Mouse (Mus musculus) MEL (cell line): ENCODE measurements around the gene Lrrc46. TPM values are rescaled to one million over a fixed set of nuclear protein-coding genes. Genes with fewer than 3 reads are reported as not detected.

Source experiments
- DNase-seq: peaks from one replicate; pipeline ENCODE4 v3.0.0; 2011; ENCODE audit warnings: low read depth, low spot score
- H3K27ac ChIP-seq: 2 replicates; pipeline ENCODE4 v1.5.1; 2012; ENCODE audit warnings: low read depth, mild to moderate bottlenecking, control low read depth, low read length, moderate library complexity; ENCODE audit not compliant: control insufficient read depth
- H3K27me3 ChIP-seq, 2 experiments: fragments of 150-350 bp in 1 of 2; sonication (generic) in 1 of 2; 2 replicates each; pipeline ENCODE4 v1.6.1; 2012; ENCODE audit warnings: low read length in 2 of 2, mild to moderate bottlenecking in 2 of 2, improper control_type of control experiment in 1 of 2, moderate library complexity in 1 of 2; ENCODE audit not compliant: insufficient read depth in 2 of 2, control insufficient read depth in 1 of 2
- H3K36me3 ChIP-seq, 2 experiments: 2 replicates each; pipeline ENCODE4 v1.6.1; 2012 to 2014; ENCODE audit warnings: low read length in 2 of 2, improper control_type of control experiment in 1 of 2, inconsistent platforms in 1 of 2, mild to moderate bottlenecking in 1 of 2; ENCODE audit not compliant: insufficient read depth in 2 of 2, control insufficient read depth in 1 of 2
- H3K4me1 ChIP-seq, 2 experiments: fragments of 150-350 bp in 1 of 2; sonication (generic) in 1 of 2; 2 replicates each; pipeline ENCODE4 v1.6.1; 2012; ENCODE audit warnings: low read length in 2 of 2, improper control_type of control experiment in 1 of 2, mild to moderate bottlenecking in 1 of 2; ENCODE audit not compliant: insufficient read depth in 2 of 2, control insufficient read depth in 1 of 2
- H3K4me3 ChIP-seq, 2 experiments: fragments of 150-350 bp in 1 of 2; sonication (generic) in 1 of 2; 2 replicates each; pipeline ENCODE4 v1.5.1; 2012; ENCODE audit warnings: low read depth in 2 of 2, low read length in 2 of 2, mild to moderate bottlenecking in 2 of 2, moderate library complexity in 2 of 2, control low read depth in 1 of 2, improper control_type of control experiment in 1 of 2; ENCODE audit not compliant: control insufficient read depth in 1 of 2, insufficient read depth in 1 of 2
- H3K79me2 ChIP-seq: 2 replicates; pipeline ENCODE4 v1.6.1; 2012; ENCODE audit warnings: mild to moderate bottlenecking, low read length, moderate library complexity; ENCODE audit not compliant: control insufficient read depth, poor library complexity, insufficient read depth
- H3K9ac ChIP-seq: 2 replicates; pipeline ENCODE4 v1.6.1; 2012; ENCODE audit warnings: low read depth, mild to moderate bottlenecking, control low read depth, low read length, moderate library complexity; ENCODE audit not compliant: control insufficient read depth, poor library complexity, severe bottlenecking
- H3K9me3 ChIP-seq: fragments of 150-350 bp; sonication (generic); replicated peaks from 2 replicates; pipeline ENCODE4 v1.6.1; 2012; ENCODE audit warnings: mild to moderate bottlenecking, low read length, improper control_type of control experiment, moderate library complexity; ENCODE audit not compliant: insufficient read depth
- CHD2 ChIP-seq: IDR thresholded peaks from 2 replicates; pipeline ENCODE4 v1.6.1; 2011; ENCODE audit warnings: low read length, improper control_type of control experiment
- CTCF ChIP-seq, 3 experiments: IDR thresholded peaks in 2 of 3; conservative IDR thresholded peaks in 1 of 3; 2 replicates each; pipeline ENCODE4 v1.5.1; 2011 to 2012; ENCODE audit warnings: low read length in 3 of 3, low read depth in 2 of 3, mild to moderate bottlenecking in 2 of 3, improper control_type of control experiment in 1 of 3, inconsistent platforms in 1 of 3, mixed read lengths in 1 of 3, moderate library complexity in 1 of 3; ENCODE audit not compliant: control insufficient read depth in 1 of 3, insufficient read depth in 1 of 3, poor library complexity in 1 of 3, severe bottlenecking in 1 of 3
- E2F4 ChIP-seq: IDR thresholded peaks from 2 replicates; pipeline ENCODE4 v1.6.1; 2011; ENCODE audit warnings: low read depth, low read length, improper control_type of control experiment, borderline replicate concordance
- ELF1 ChIP-seq: IDR thresholded peaks from 2 replicates; pipeline ENCODE4 v1.6.1; 2014; ENCODE audit warnings: low read depth, mild to moderate bottlenecking, inconsistent platforms, low read length, improper control_type of control experiment, moderate library complexity
- GATA1 ChIP-seq: IDR thresholded peaks from 2 replicates; pipeline ENCODE4 v1.6.1; 2011; ENCODE audit warnings: low read depth, low read length, improper control_type of control experiment
- JUND ChIP-seq: IDR thresholded peaks from 2 replicates; pipeline ENCODE4 v1.6.1; 2011; ENCODE audit warnings: low read depth, mild to moderate bottlenecking, improper control_type of control experiment, low read length
- MAFK ChIP-seq: IDR thresholded peaks from 2 replicates; pipeline ENCODE4 v1.6.1; 2011; ENCODE audit warnings: low read depth, mild to moderate bottlenecking, low read length, improper control_type of control experiment, borderline replicate concordance
- MYC ChIP-seq: IDR thresholded peaks from 2 replicates; pipeline ENCODE4 v1.6.1; 2011; ENCODE audit warnings: low read depth, mild to moderate bottlenecking, low read length, improper control_type of control experiment, moderate library complexity
- NRF1 ChIP-seq: IDR thresholded peaks from 2 replicates; pipeline ENCODE4 v1.6.1; 2014; ENCODE audit warnings: low read depth, mild to moderate bottlenecking, inconsistent platforms, low read length, improper control_type of control experiment, moderate library complexity; ENCODE audit not compliant: poor library complexity, insufficient read depth, severe bottlenecking
- POLR2A ChIP-seq, 2 experiments: IDR thresholded peaks; 2 replicates each; pipeline ENCODE4 v1.6.1; 2011 to 2012; ENCODE audit warnings: low read length in 2 of 2, mild to moderate bottlenecking in 2 of 2, control low read depth in 1 of 2, improper control_type of control experiment in 1 of 2, low read depth in 1 of 2, moderate library complexity in 1 of 2; ENCODE audit not compliant: control insufficient read depth in 1 of 2, insufficient read depth in 1 of 2, poor library complexity in 1 of 2
- RCOR1 ChIP-seq: IDR thresholded peaks from 2 replicates; pipeline ENCODE4 v1.6.1; 2012; ENCODE audit warnings: low read depth, mild to moderate bottlenecking, inconsistent platforms, low read length, improper control_type of control experiment
- SIN3A ChIP-seq: IDR thresholded peaks from 2 replicates; pipeline ENCODE4 v1.6.1; 2012; ENCODE audit warnings: low read length, improper control_type of control experiment, inconsistent platforms
- SMC3 ChIP-seq: IDR thresholded peaks from 2 replicates; pipeline ENCODE4 v1.6.1; 2011; ENCODE audit warnings: low read depth, low read length, improper control_type of control experiment
- TCF12 ChIP-seq: IDR thresholded peaks from 2 replicates; pipeline ENCODE4 v1.6.1; 2014; ENCODE audit warnings: low read depth, mild to moderate bottlenecking, inconsistent platforms, low read length, improper control_type of control experiment, moderate library complexity
- USF1 ChIP-seq: IDR thresholded peaks from 2 replicates; pipeline ENCODE4 v1.6.1; 2014; ENCODE audit warnings: low read depth, mild to moderate bottlenecking, inconsistent platforms, low read length, improper control_type of control experiment, moderate library complexity
- ZKSCAN1 ChIP-seq: IDR thresholded peaks from 2 replicates; pipeline ENCODE4 v1.6.1; 2012; ENCODE audit warnings: low read depth, mild to moderate bottlenecking, inconsistent platforms, low read length, improper control_type of control experiment, moderate library complexity
- ZMIZ1 ChIP-seq: IDR thresholded peaks from 2 replicates; pipeline ENCODE4 v1.6.1; 2012; ENCODE audit warnings: low read depth, mild to moderate bottlenecking, inconsistent platforms, low read length, improper control_type of control experiment, moderate library complexity
- polyA plus RNA-seq, 2 experiments: library from polyadenylated mRNA; stranded (reverse) in 1 of 2; unstranded in 1 of 2; fragments of >175 nt in 1 of 2; fragments of >200 nt in 1 of 2; gene quantifications; 2 replicates each; pipeline versions ENCODE4 v1.2.1 to v1.2.4; 2012; ENCODE audit warnings: low replicate concordance in 2 of 2, low read depth in 1 of 2; ENCODE audit not compliant: insufficient read length in 2 of 2, insufficient read depth in 1 of 2, missing spikeins in 1 of 2
- total RNA-seq: library from RNA; depleted of rRNA; stranded (reverse); fragments of 300-350 nt; gene quantifications from 2 replicates; pipeline ENCODE4 v1.2.3, GENCODE M21; 2012

Lrrc46 gene
- total and polyA plus RNA-seq, 3 experiments: 0.19 to 0.75 TPM; not detected in 1

DNA sequence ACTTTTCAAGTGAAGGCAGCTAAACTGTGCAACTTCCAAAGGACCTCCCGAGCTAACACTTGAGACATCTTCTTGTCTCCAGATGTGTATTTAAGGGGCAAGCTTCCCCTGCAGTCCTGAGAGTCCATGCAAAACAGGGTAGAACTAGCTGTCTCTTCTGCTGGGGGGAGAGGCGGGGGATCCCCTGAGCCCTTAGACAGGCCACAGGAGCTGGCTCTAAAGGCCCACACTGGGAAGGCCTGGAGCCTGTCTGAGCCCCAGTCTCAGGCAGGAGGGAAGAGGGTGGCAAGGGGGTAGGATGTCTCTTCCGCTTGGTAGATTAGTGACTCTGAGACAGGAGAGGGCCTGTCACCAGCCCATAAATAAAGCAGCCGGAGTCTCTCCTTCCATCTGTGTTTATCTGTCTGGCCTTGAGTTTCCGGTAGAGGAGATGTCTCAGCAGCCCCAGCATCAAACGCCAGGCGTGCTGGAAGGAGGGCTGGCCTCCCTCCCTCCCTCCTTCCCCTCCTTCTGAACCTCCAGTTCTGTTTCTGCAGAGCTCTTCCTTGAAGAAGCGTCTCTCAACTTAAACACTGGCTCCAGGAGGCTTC is 48.4 kb downstream of the Lrrc46 start (continued):
- TF ChIP-seq CHD2 (no peak), USF1 (no peak), RCOR1 (peak; percentile 86), SMC3 (no peak)

DNA sequence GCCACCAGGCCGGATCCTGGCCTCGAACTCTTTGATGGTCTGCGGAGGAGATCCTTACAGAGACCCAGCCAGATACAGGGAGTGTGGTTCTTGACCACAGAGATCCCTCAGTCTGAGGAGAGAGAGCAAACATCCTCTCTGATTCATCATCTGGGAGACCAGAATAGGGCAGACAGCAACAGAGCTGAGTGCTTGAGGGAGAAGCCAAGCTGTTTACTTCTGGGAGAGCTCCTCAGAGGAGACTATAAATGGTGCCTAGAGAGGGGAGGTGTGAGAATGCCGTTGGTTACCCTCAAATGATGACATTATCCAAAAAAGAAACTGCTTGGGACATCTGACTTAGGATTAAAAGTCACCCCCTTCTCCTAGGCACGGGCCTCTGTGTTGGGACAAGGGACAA is 49.7 kb downstream of the Lrrc46 start:
- no peaks in the 10 kb centered on the region for H3K79me2 ChIP-seq
- no peak for DNase-seq
- H3K36me3 ChIP-seq: peaks cover 0 to 15% of the 10 kb centered on the region in 2 experiments; a peak in 2 of 4 replicates
- H3K9ac ChIP-seq: no peak overlapping the region
- H3K4me3 ChIP-seq: no peak overlapping the region
- H3K27me3 ChIP-seq: peaks cover 2 to 7% of the 10 kb centered on the region in 2 experiments; a peak in 3 of 4 replicates
- TF ChIP-seq POLR2A (IDR thresholded peaks at IDR 0.05; ENCODE audit: control insufficient read depth in 1 of 2, insufficient read depth in 1 of 2, low read depth in 1 of 2, low read length in 2 of 2, poor library complexity in 1 of 2) (no peak), ZKSCAN1 (no peak), MAFK (no peak), ELF1 (no peak), ZMIZ1 (no peak)
- TF ChIP-seq, all 39 proteins: peak for 0
- Histone ChIP-seq H3K9me3 (no peaks in the 10 kb centered on the region), H3K4me1 (peaks cover 0 to 14% of the 10 kb centered on the region in 2 experiments), H3K27ac (no peak overlapping the region)

DNA sequence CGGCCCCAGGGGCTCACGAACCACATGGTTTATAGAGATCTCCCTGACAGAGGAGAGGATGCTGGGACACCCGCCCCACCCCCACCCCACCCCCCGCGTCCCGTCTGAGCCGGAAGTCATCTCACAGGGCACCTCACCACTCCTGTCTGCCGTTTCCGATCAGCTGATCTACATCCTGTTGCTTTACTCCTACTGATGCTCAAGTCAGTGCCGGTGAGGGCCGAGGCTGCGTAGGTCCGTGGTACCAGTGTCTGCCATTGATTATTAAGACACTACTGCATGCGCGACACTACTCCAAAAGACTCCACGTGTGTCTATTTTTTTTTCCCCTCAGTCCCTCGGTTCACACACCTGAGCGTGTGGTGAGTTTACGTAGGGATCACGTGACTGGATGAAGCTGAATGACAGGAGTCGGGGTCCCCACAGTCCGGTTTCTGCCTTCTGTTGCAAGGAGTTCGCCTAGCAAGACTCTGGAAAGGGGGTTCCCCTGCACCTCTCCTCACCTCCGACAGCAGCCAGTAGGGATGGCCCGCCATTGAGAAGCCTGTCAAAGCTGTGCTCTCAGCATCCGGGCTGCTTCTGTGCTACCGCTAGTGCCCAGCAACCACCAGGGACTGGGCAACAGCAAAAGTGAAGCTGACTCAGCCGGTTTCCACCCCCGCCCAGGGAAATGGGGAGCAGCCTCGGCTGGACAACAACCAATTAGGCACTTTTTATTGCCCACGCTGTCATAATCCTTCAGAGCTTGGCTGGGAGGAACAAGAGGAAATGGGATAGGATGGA is 53.1 kb downstream of the Lrrc46 start:
- H3K9ac ChIP-seq: no peak overlapping the region
- no peak for DNase-seq
- no peaks in the 10 kb centered on the region for H3K9me3 ChIP-seq
- H3K4me3 ChIP-seq: no peak overlapping the region
- H3K36me3 ChIP-seq: peaks cover 0 to 8% of the 10 kb centered on the region in 2 experiments; a peak in 2 of 4 replicates
- peaks cover 0 to 4% of the 10 kb centered on the region in 2 experiments; a peak in 2 of 4 replicates for H3K27me3 ChIP-seq
- H3K79me2 ChIP-seq: no peaks in the 10 kb centered on the region
- no peak overlapping the region for H3K27ac ChIP-seq
- TF ChIP-seq E2F4 (no peak), GATA1 (no peak), CTCF (IDR thresholded peaks at IDR 0.05 in 2 of 3, conservative IDR thresholded peaks at IDR 0.05 in 1 of 3; ENCODE audit: control insufficient read depth in 1 of 3, insufficient read depth in 1 of 3, low read depth in 2 of 3, low read length in 3 of 3, poor library complexity in 1 of 3, severe bottlenecking in 1 of 3) (no peak), USF1 (no peak), MYC (no peak), ZKSCAN1 (no peak), POLR2A (IDR thresholded peaks at IDR 0.05; ENCODE audit: control insufficient read depth in 1 of 2, insufficient read depth in 1 of 2, low read depth in 1 of 2, low read length in 2 of 2, poor library complexity in 1 of 2) (no peak), ELF1 (no peak), SIN3A (no peak), TCF12 (no peak), JUND (no peak), NRF1 (no peak)
- H3K4me1 ChIP-seq: peaks cover 0 to 9% of the 10 kb centered on the region in 2 experiments; a peak in 3 of 4 replicates
